Mouse (Mus musculus) ES-E14 (cell line): ENCODE measurements around the gene Arid1a. TPM values are rescaled to one million over a fixed set of nuclear protein-coding genes. Genes with fewer than 3 reads are reported as not detected.

Source experiments
- DNase-seq: peaks from one replicate; pipeline ENCODE4 v3.0.0-alpha.2; 2013; ENCODE audit warnings: low read depth, low spot score
- H3K27ac ChIP-seq: 2 replicates; pipeline ENCODE4 v1.5.1; 2012; ENCODE audit warnings: low read depth, mild to moderate bottlenecking, low read length, moderate library complexity, mixed read lengths; ENCODE audit not compliant: poor library complexity, insufficient read depth, severe bottlenecking
- H3K36me3 ChIP-seq: 2 replicates; pipeline ENCODE4 v1.6.1; 2012; ENCODE audit warnings: mild to moderate bottlenecking, low read length, moderate library complexity, mixed read lengths; ENCODE audit not compliant: control insufficient read depth, poor library complexity, insufficient read depth, severe bottlenecking
- H3K4me1 ChIP-seq, 2 experiments: fragments of 150-350 bp in 1 of 2; sonication (generic) in 1 of 2; 2 replicates each; pipeline ENCODE4 v1.6.1; 2012; ENCODE audit warnings: low read length in 2 of 2, mild to moderate bottlenecking in 1 of 2, mixed read lengths in 1 of 2; ENCODE audit not compliant: control insufficient read depth in 2 of 2, insufficient read depth in 2 of 2, poor library complexity in 1 of 2
- H3K4me3 ChIP-seq, 2 experiments: fragments of 150-350 bp in 1 of 2; sonication (generic) in 1 of 2; 2 replicates each; pipeline ENCODE4 v1.5.1; 2012; ENCODE audit warnings: low read length in 2 of 2, low read depth in 1 of 2, mild to moderate bottlenecking in 1 of 2, mixed read lengths in 1 of 2; ENCODE audit not compliant: insufficient read depth in 1 of 2, poor library complexity in 1 of 2, severe bottlenecking in 1 of 2
- H3K9ac ChIP-seq: 2 replicates; pipeline ENCODE4 v1.6.1; 2012; ENCODE audit warnings: low read depth, mild to moderate bottlenecking, low read length, mixed read lengths; ENCODE audit not compliant: poor library complexity, insufficient read depth, severe bottlenecking
- H3K9me3 ChIP-seq: fragments of 150-350 bp; sonication (generic); 2 replicates; pipeline ENCODE4 v1.6.1; 2012; ENCODE audit warnings: low read depth, mild to moderate bottlenecking, low read length; ENCODE audit not compliant: control insufficient read depth, insufficient read depth
- CHD2 ChIP-seq: IDR thresholded peaks from 2 replicates; pipeline ENCODE4 v1.6.1; 2014; ENCODE audit warnings: mild to moderate bottlenecking, low read depth, low read length, inconsistent platforms
- HCFC1 ChIP-seq: IDR thresholded peaks from 2 replicates; pipeline ENCODE4 v1.6.1; 2012; ENCODE audit warnings: low read length, inconsistent platforms, borderline replicate concordance; ENCODE audit not compliant: insufficient read depth
- MAFK ChIP-seq: IDR thresholded peaks from 2 replicates; pipeline ENCODE4 v1.6.1; 2014; ENCODE audit warnings: mild to moderate bottlenecking, low read depth, low read length, inconsistent platforms; ENCODE audit not compliant: insufficient read depth
- ZC3H11A ChIP-seq: IDR thresholded peaks from 2 replicates; pipeline ENCODE4 v1.6.1; 2012; ENCODE audit warnings: low read depth, mild to moderate bottlenecking, inconsistent platforms, low read length, borderline replicate concordance
- ZNF384 ChIP-seq: IDR thresholded peaks from 2 replicates; pipeline ENCODE4 v1.6.1; 2012; ENCODE audit warnings: low read depth, low read length, inconsistent platforms
- in situ Hi-C, 2 experiments: fragments of 600-800 bp; cut with MboI; formaldehyde crosslinking; loops; one replicate each; pipeline ENCODE4 v1.15.1; 2025; ENCODE audit warnings: low sequenced_read_pairs in 2 of 2, inconsistent platforms in 1 of 2; ENCODE audit not compliant: unreplicated experiment in 2 of 2
- total RNA-seq: library from RNA; depleted of rRNA; stranded (reverse); fragments of 300-350 nt; gene quantifications from 2 replicates; pipeline ENCODE4 v1.2.3, GENCODE M21; 2012

The Arid1a gene
- total RNA-seq, 1 experiment = 62.6 TPM

DNA sequence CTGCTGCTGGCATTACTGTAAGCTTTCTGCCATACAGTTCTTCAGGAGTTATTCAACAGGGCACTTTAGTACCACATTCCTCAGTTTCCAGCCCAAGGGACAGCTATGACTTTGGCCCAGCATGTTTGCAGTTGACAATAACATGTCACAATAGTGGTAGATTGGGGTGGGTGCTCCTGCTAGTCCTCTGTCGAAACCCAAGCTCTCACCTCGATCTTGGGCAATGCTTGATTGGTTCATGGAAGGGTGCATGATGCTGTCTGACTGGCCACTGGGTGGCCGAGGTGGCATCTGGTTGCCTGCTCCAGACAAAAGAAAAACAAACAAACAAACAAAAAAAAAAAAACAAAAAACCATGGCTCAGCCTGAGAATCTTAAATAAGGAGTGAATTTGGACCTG lies 61.2 kb downstream of the Arid1a start:
- DNase-seq = no peak
- Histone ChIP-seq H3K9me3 (no peaks in the 10 kb centered on the region), H3K27ac (no peak overlapping the region), H3K36me3 (peaks cover 63% of the 10 kb centered on the region), H3K4me3 (no peak overlapping the region), H3K4me1 (no peaks in the 10 kb centered on the region; a peak in 1 of 4 replicates), H3K9ac (no peak overlapping the region)
- in situ Hi-C loops = no loop called here
- TF ChIP-seq CHD2 = no peak

- Histone ChIP-seq H3K27ac (no peak overlapping the region), H3K4me1 (peaks cover 0 to 12% of the 10 kb centered on the region in 2 experiments; a peak in 2 of 4 replicates), H3K9ac (no peak overlapping the region), H3K36me3 (peaks cover 87% of the 10 kb centered on the region), H3K4me3 (no peak overlapping the region), H3K9me3 (no peaks in the 10 kb centered on the region)
- no peak for DNase-seq
- TF ChIP-seq ZNF384 = no peak
- no peak for TF ChIP-seq MAFK
- TF ChIP-seq HCFC1 = no peak
- no peak for TF ChIP-seq ZC3H11A
- TF ChIP-seq CHD2 = no peak
- in situ Hi-C loops = no loop called here
Observed at GRCm38 (mm10) chr4:133690252-133690651, 66.3 kb downstream of the Arid1a start.

GRCm38 (mm10) chr4:133688417-133689067 lies 68.0 kb downstream of the Arid1a start:
- TF ChIP-seq ZNF384 (no peak), ZC3H11A (no peak), HCFC1 (no peak), CHD2 (no peak), MAFK (no peak)
- Histone ChIP-seq H3K4me1 (peaks cover 0 to 14% of the 10 kb centered on the region in 2 experiments; a peak in 2 of 4 replicates), H3K4me3 (no peak overlapping the region), H3K9me3 (no peaks in the 10 kb centered on the region), H3K36me3 (peaks cover 87% of the 10 kb centered on the region), H3K27ac (no peak overlapping the region), H3K9ac (no peak overlapping the region)
- in situ Hi-C loops = no loop called here
- no peak for DNase-seq

GRCm38 (mm10) chr4:133687126-133687525 lies 69.4 kb downstream of the Arid1a start:
- H3K9ac ChIP-seq = no peak overlapping the region
- no peak overlapping the region for H3K4me3 ChIP-seq
- no peak for DNase-seq
- in situ Hi-C loops = no loop called here
- H3K36me3 ChIP-seq = peaks cover 82% of the 10 kb centered on the region
- peak overlapping the region; percentile 20; the same call in 1 of the 2 replicates for H3K27ac ChIP-seq
- H3K4me1 ChIP-seq = peaks cover 0 to 16% of the 10 kb centered on the region in 2 experiments; a peak in 2 of 4 replicates
- TF ChIP-seq ZNF384 (no peak), CHD2 (no peak), MAFK (no peak), HCFC1 (no peak), ZC3H11A (no peak)
- no peaks in the 10 kb centered on the region for H3K9me3 ChIP-seq

DNA sequence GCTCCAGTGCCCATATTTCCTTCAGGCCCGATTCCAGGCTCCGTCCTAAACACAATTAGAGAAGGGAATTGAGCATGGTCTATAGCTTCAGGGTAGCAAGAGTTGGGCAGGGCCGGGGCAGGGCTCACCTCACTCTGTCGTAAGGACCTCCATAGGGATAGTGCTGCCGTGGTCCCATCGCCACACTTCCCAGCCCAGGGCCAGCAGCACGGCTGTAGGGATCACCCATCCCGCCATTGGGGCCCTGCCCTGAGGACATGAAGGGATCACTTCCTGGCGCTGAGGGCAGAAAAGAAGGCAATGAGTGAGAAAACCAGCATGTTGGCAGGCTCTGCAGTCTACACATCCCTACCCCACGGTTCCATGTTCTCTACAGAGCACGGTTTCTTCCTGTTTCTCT lies 70.1 kb downstream of the Arid1a start:
- DNase-seq = no peak
- Histone ChIP-seq H3K36me3 (peaks cover 79% of the 10 kb centered on the region), H3K4me1 (peaks cover 0 to 16% of the 10 kb centered on the region in 2 experiments; a peak in 2 of 4 replicates), H3K27ac (no peak overlapping the region), H3K4me3 (no peak overlapping the region), H3K9ac (no peak overlapping the region), H3K9me3 (no peaks in the 10 kb centered on the region)
- no peak for TF ChIP-seq HCFC1
- TF ChIP-seq ZC3H11A = no peak
- no peak for TF ChIP-seq CHD2
- no peak for TF ChIP-seq MAFK
- no peak for TF ChIP-seq ZNF384
- in situ Hi-C loops = no loop called here
